Mouse (Mus musculus) heart, adult 2 months (tissue): Measurements from ENCODE around the gene Pdzd11.

Source experiments
- CTCF ChIP-seq: fragments of 200-600 bp; IDR thresholded peaks from 2 replicates; pipeline ENCODE4 v1.8.1; 2022; ENCODE audit warnings: antibody characterized with exemption, mild to moderate bottlenecking, moderate library complexity
- EP300 ChIP-seq: fragments of 200-500 bp; IDR thresholded peaks from 2 replicates; pipeline ENCODE4 v1.6.1; 2011; ENCODE audit warnings: low read depth, low read length, control low read depth; ENCODE audit not compliant: insufficient read depth

DNA sequence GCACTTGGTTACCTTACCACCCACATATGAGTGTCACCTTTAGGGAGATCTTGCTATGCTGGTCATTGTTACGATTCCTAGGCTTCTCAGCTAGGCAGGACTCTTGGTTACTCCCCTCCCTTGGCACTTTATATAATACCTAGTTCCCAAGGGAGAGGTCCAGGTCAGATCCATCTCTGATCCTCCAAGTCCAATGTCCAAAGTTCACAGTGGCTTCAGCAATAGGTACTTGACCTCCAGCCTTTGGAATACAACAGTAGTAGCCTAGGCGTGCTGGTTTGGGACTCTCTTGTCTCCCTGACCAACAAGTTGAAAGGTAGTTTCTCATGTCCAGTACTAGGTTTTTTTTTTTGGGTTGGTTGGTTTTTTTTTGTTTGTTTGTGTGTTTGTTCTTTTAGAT, 2.7 kb upstream of the Pdzd11 start:
- TF ChIP-seq CTCF (no peak), EP300 (no peak)
